Mouse (Mus musculus) layer of hippocampus, adult 2 months (tissue): ENCODE data around the gene Adam1a. TPM values are rescaled to one million over a fixed set of nuclear protein-coding genes. Genes with fewer than 3 reads are reported as not detected.

Source experiments
- DNase-seq, 2 experiments: peaks; one replicate each; pipeline ENCODE4 v3.0.0; 2022; ENCODE audit warnings: low spot score in 2 of 2
- H3K27ac ChIP-seq: fragments of 200-600 bp; 2 replicates; pipeline ENCODE4 v1.8.1; 2022
- H3K4me3 ChIP-seq: fragments of 200-600 bp; 2 replicates; pipeline ENCODE4 v1.8.1; 2022; ENCODE audit warnings: mild to moderate bottlenecking
- CTCF ChIP-seq: fragments of 200-600 bp; conservative IDR thresholded peaks from 2 replicates; pipeline ENCODE4 v1.8.1; 2022; ENCODE audit warnings: antibody characterized with exemption, mild to moderate bottlenecking, moderate library complexity
- long read RNA-seq, 2 experiments: library from polyadenylated mRNA; stranded (forward); transcript quantifications; one replicate each; pipeline ENCODE4 v2.0.0; 2021; ENCODE audit warnings: borderline mapping rate in 2 of 2
- total RNA-seq, 2 experiments: library from RNA; stranded (reverse); gene quantifications; 2 replicates each; pipeline ENCODE4 v1.2.3; 2021

Gene Adam1a
- 10 to 100 TPM; 17.7 to 22.9 TPM for total RNA-seq
- long read RNA-seq, experiment 1, partial matches to known transcripts: 0 of 1 reads
- long read RNA-seq, experiment 1, other reads (novel, unspliced or antisense): 1 of 1 reads
- long read RNA-seq, experiment 2, partial matches to known transcripts: 0 of 7 reads
- long read RNA-seq, experiment 2, other reads (novel, unspliced or antisense): 6 of 7 reads

DNA sequence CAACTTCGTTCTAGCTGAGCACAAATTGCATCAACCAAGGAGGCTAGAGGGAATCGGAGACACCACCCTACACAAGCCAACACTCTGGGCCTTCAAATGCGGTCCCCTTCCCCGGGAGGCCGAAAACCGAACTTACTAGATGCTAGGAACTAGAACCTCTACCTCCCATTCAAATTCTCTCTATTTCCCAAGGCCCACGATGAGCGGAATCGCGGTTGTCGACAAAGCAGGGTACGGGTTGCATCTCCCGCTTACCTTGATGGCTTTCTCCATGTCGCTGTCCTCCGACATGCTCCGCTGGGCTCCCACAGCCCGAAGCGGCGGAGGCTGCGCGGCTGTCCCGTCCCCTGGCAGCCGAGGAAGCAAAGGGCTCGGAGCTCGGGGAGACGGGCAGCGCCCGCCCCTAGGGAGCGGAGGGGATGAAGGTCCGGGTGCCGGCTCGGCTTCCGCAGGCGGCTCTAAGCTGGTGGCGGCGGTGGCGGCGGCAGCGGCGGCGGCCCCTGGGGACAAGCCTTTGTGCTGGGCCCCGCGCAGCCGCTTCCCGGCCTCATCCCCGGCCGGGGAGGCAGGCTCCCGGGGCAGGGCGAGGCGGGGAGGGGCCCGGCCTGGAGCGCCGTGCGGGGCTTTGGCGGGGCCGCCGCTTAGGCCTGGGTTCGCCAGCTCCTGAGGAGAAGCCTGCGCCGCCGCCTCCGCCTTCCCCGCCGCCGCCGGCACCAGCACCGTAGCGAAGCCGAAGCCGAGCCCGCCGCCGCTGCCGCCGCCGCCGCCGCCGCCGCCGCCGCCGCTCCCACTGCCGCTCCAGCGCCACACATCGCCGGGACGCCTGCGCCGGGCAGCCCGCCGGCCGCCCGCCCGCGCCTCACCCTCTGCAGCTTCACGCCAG is at the start of gene Adam1a, which contains the start of gene Gm42878:
TSS of gene Adam1a (minus strand) at position 573 of the 883 bp plus-strand sequence.
TSS of gene Gm42878 (minus strand) at position 573 of the 883 bp plus-strand sequence.
- DNase-seq: peak in 1 of 2 experiments; percentile 33
- no peak for TF ChIP-seq CTCF

GRCm38 (mm10) chr5:121594714-121595313 is 49.5 kb upstream of the Adam1a start:
- no peak overlapping the region for H3K4me3 ChIP-seq
- DNase-seq: no peak
- TF ChIP-seq CTCF: no peak
- no peak overlapping the region for H3K27ac ChIP-seq

More for the DNA sequence above, at the start of gene Adam1a, which contains the start of gene Gm42878:
- peak within 1 kb of the TSS; percentile 99 for H3K27ac ChIP-seq
- H3K4me3 ChIP-seq: peak within 1 kb of the TSS; percentile 98

DNA sequence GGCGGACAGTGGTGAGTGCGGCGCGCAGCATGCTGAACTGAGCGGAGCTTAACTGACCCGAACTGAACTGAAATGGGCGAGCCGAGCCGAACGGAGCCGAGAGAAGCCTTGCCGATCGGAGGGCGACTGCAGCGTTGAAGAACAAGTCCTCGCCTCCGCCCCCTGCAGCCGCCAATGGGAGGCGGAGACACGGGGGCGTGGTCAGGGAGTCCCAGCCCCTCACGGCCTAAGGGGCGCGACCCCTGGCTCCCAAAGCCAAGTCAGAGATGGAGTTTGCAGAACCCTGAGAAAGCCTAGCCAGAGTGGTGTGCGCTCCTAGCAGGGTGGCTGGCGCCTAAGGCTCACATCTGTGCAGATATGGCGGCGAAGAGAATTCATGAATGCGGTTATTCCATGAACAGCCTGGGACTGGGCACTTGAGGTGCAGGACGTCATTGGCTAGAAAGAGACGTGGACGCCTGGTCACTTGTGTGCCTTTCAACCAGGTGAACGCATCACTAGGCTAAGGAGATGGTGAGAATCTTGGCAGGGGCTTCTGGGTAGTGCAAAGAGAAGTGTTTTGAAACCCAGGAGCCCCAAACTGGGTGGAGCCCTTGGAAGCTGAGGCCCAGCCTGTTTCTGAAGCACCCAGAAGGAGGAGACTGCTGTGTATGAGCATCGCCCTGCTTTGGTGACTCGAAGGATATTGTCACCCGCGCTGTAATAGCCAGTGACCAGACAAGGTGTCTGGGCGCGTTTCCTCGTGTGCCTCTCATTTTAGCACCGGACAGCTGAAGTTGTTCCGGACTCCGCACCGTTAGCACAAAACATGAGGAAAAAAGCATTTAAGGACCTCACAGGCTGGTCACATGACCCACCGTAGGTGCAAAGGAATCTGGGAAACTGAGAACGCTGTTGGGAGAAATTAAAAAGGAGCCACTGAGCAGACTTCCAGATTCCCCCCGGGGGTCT is 48.4 kb upstream of the Adam1a start, which contains the start of gene Aldh2:
TSS of gene Aldh2 (minus strand) at position 374 of the 951 bp plus-strand sequence.
- DNase-seq: peak; percentile 75 to 79
- Histone ChIP-seq H3K4me3 (peak within 1 kb of the TSS; percentile 76), H3K27ac (peak within 1 kb of the TSS; percentile 94)
- TF ChIP-seq CTCF: peak; percentile 46

- Histone ChIP-seq H3K27ac (peak overlapping the region; percentile 94), H3K4me3 (peak overlapping the region; percentile 76)
- no peak for TF ChIP-seq CTCF
- DNase-seq: no peak
Observed at GRCm38 (mm10) chr5:121592816-121593407, 47.6 kb upstream of the Adam1a start.

DNA sequence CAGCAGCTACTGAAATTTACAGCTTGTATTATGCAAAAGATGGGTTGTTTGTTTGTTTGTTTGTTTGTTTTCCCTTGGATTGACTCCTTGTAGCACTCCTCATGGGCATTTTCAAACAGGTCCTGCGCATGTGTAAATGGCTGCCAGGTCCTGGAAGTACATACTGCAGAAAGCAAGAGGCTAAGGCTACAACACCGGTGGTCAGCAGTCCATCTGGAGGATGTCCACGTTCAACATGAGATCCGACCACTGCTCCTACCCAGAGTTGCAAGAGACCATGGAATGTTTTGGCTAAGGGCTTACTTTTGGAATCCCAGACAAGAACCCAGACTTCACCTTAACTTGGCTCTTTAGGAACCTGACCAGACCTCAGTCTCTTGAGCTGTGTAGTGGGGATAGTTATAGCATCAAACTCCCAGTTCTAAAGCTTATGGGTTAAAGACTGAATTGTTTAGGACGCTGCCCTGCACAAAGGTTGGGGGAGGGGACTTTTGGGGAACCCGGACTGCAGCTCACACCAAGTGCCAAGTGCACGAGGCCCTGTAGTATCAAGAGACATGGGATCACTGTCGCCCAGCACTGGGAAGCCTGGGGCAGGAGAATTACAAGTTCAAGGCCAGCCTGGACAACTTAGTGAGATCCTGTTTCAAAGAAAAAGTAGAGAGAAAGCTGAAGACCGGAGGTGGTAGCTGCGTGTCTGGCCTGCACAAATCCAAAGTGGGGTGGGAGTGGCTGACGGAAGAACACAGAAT is 47.0 kb upstream of the Adam1a start:
- no peak for DNase-seq
- Histone ChIP-seq H3K27ac (peak overlapping the region; percentile 94; the same call in 1 of the 2 replicates), H3K4me3 (peak overlapping the region; percentile 76)
- TF ChIP-seq CTCF: no peak

GRCm38 (mm10) chr5:121591417-121592063 is 46.3 kb upstream of the Adam1a start:
- TF ChIP-seq CTCF: no peak
- no peak for DNase-seq
- peak overlapping the region; percentile 76 for H3K4me3 ChIP-seq
- H3K27ac ChIP-seq: peak overlapping the region; percentile 94

DNA sequence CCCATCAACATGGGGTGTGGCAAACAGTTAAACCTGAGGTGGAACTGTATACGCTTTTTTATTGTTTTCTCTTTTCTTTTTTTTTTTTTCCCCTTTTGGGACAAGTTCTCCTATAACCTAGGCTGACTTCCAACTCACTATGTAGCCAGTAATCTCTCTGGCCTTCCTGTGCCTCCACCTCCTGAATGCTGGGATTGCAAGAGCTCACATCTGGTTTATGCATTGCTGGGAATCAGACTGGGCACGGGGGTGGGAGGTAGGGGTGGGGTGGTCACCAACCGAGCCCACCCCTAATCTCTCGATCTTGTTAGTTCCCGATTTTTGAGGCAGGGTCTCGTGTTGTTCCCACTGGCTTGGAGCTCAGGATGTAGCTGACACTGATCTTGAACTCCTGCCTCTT is 44.6 kb upstream of the Adam1a start:
- no peak for DNase-seq
- no peak overlapping the region for H3K4me3 ChIP-seq
- H3K27ac ChIP-seq: no peak overlapping the region
- no peak for TF ChIP-seq CTCF

- peak; percentile 55 to 83 for DNase-seq
- peak overlapping the region; percentile 93 for H3K27ac ChIP-seq
- H3K4me3 ChIP-seq: no peak overlapping the region
- no peak for TF ChIP-seq CTCF
Observed at GRCm38 (mm10) chr5:121586400-121587039, 41.2 kb upstream of the Adam1a start.

DNA sequence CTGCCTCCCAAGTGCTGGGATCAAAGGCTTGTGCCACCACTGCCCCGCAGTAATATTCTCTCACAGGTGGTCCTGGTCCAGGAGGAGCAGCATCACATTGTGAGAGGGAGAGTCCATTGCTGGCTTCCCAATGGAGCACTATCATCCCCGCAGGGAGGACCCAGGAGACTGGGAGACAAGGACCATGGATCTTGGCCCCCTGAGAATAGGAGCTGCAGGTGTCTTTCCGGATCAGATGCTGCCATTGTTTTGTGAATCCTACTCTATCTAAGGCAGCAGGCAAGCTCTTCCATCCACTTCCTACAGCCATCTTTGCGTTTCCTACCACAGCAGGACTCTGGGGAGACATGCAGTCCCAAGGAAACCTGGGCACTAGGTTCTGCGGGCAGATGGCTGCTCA is 40.4 kb upstream of the Adam1a start:
- peak overlapping the region; percentile 93 for H3K27ac ChIP-seq
- no peak for TF ChIP-seq CTCF
- no peak for DNase-seq
- no peak overlapping the region for H3K4me3 ChIP-seq

DNA sequence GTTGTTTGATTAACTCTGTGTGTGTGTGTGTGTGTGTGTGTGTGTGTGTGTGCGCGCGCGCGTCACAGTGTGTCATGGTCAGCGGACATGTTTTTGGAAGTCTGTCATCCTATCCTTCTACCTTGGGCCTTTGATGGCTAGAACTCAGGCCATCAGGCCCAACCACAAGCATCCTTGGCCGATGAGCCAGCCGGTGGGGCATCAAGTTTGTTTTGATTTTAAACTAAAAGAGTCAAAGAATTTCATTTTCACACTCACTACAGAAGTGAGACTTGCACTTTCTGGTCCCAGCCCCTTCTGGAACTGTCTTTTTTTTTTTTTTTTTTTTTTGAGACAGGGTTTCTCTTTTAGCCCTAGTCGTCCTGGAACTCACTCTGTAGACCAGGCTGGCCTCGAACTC is 39.7 kb upstream of the Adam1a start:
- DNase-seq: no peak
- no peak overlapping the region for H3K4me3 ChIP-seq
- 0 out of 2 replicates have a peak overlapping the region, but pooled peaks have one; percentile 93 for H3K27ac ChIP-seq
- TF ChIP-seq CTCF: no peak
